Mouse (Mus musculus): Measurements from ENCODE around the gene Vgll1. TPM values are rescaled to one million over a fixed set of nuclear protein-coding genes. Genes with fewer than 3 reads are reported as not detected.

The Vgll1 gene
- total and polyA plus RNA-seq, 2 experiments from 2014 or later, result not detected

DNA sequence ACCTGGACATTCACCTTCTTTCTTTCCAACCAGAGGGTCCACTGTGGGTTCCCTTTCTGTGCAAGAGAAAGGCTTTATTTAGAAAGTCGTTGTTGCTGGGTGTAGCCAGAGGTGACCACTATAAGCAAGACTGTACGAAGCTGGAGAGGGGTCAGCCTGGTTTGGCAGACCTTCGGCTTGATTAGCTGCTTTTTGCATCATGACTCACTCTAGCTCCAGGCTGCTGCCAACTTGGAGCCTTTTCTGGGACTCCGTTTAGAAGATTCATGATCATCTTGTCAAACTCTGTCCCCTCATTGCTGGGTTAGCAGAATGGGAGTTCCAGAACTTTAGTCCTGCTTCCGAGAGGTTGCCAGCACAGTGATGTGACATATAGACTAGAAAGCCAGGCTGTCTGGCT lies 6.4 kb upstream of the Vgll1 start:
- no peak overlapping the region for H3K4me2 ChIP-seq (ENCODE audit: low read depth, low read length, poor library complexity, severe bottlenecking)
- ATAC-seq (ENCODE audit: low FRiP score) (no peak), DNase-seq (ENCODE audit: low spot score) (no peak)
- no peak overlapping the region for H3K27ac ChIP-seq (ENCODE audit: low read depth, low read length)
- no peaks in the 10 kb centered on the region for H3K27me3 ChIP-seq (ENCODE audit: insufficient read depth, low read length)
- 76% methylated on average over 5 of the region's 5 CpGs for WGBS
- no peaks in the 10 kb centered on the region for H3K36me3 ChIP-seq (ENCODE audit: insufficient read depth, low read length)
- no peak overlapping the region for H3K4me3 ChIP-seq (ENCODE audit: low read depth, low read length)
- H3K9ac ChIP-seq (replicated peaks; ENCODE audit: low read length, poor library complexity, severe bottlenecking), result no peak overlapping the region
- TF ChIP-seq CTCF (IDR thresholded peaks at IDR 0.05), result no peak
- no peaks in the 10 kb centered on the region for H3K9me3 ChIP-seq (ENCODE audit: low read length)
- H3K4me1 ChIP-seq (ENCODE audit: insufficient read depth, low read length), result no peaks in the 10 kb centered on the region

DNA sequence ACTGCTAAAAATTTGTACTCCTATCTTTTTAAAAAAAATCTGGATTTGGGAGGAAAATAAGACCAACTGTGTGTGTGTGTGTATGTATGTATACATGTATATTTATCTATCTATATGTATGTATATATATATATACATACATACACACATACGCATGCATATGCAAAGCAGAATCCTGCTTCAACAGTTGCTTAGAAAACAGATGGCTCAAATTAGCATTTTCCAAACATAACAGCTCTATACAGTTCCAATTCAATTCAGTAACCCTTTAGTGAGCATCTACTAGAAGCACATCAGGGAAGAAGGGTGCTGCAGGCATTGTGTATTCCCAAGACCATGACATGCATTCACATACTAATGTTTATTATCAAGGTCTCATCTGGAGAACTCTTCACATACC lies 15.5 kb downstream of the Vgll1 start:
- TF ChIP-seq CTCF (IDR thresholded peaks at IDR 0.05), result no peak
- WGBS, result 97% methylated on average over 1 of the region's 1 CpGs
- H3K9ac ChIP-seq (replicated peaks; ENCODE audit: low read length, poor library complexity, severe bottlenecking), result no peak overlapping the region
- H3K27ac ChIP-seq (ENCODE audit: low read depth, low read length), result no peak overlapping the region
- no peak for DNase-seq (ENCODE audit: low spot score)
- H3K4me3 ChIP-seq (ENCODE audit: low read depth, low read length), result no peak overlapping the region
- no peaks in the 10 kb centered on the region for H3K9me3 ChIP-seq (ENCODE audit: low read length)
- no peaks in the 10 kb centered on the region for H3K27me3 ChIP-seq (ENCODE audit: insufficient read depth, low read length)
- no peak overlapping the region for H3K4me2 ChIP-seq (ENCODE audit: low read depth, low read length, poor library complexity, severe bottlenecking)
- H3K4me1 ChIP-seq (ENCODE audit: insufficient read depth, low read length), result no peaks in the 10 kb centered on the region
- no peak for ATAC-seq (ENCODE audit: low FRiP score)
- H3K36me3 ChIP-seq (ENCODE audit: insufficient read depth, low read length), result no peaks in the 10 kb centered on the region

DNA sequence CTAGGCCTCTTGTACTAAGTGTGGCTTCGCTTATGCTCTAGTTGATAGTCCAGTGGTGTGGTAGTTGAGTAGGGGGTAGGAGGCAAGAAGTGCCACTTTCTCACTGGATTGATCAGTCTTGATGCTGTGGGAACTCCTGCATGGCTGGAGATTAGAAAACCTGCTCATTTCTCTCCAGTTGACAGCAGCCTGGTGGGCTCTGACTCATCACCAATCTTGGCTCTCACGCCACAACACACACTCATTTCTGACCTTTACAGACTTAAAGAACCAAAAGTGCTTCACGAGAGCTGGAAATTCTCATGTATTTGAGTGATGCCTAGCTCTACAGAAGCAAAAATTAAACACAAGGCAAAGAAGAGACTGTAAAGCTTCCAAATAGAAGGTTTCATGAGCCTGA lies 19.1 kb downstream of the Vgll1 start:
- 0 out of 2 replicates have a peak, but pooled peaks cover 3% of the 10 kb centered on the region for H3K9me3 ChIP-seq (ENCODE audit: low read length)
- TF ChIP-seq CTCF (IDR thresholded peaks at IDR 0.05), result no peak
- no peaks in the 10 kb centered on the region for H3K27me3 ChIP-seq (ENCODE audit: insufficient read depth, low read length)
- H3K9ac ChIP-seq (replicated peaks; ENCODE audit: low read length, poor library complexity, severe bottlenecking), result no peak overlapping the region
- DNase-seq (ENCODE audit: low spot score) (no peak), ATAC-seq (ENCODE audit: low FRiP score) (no peak)
- H3K4me3 ChIP-seq (ENCODE audit: low read depth, low read length), result no peak overlapping the region
- 92% methylated on average over 3 of the region's 3 CpGs for WGBS
- H3K27ac ChIP-seq (ENCODE audit: low read depth, low read length), result no peak overlapping the region
- H3K36me3 ChIP-seq (ENCODE audit: insufficient read depth, low read length), result no peaks in the 10 kb centered on the region
- no peaks in the 10 kb centered on the region for H3K4me1 ChIP-seq (ENCODE audit: insufficient read depth, low read length)
- no peak overlapping the region for H3K4me2 ChIP-seq (ENCODE audit: low read depth, low read length, poor library complexity, severe bottlenecking)

DNA sequence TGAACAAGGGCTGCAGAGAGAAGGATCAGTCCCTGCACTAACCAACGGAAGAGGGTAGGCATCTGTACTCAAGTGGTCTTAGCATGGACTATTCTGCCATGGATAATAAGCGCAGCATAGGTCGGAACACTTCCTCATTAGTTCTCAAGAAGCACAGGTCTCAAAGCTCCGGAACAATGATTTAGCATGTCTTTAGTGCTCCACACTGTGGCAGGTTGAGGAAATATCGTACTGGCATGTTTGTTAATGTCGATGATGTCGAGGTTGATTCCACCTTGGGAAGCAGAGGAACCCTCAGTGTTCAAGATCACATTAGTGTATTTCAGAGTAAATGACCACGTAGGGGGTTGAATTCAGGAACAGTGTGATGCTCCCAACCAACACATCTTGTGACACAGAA lies 30.2 kb downstream of the Vgll1 start:
- Histone ChIP-seq H3K9me3 (ENCODE audit: low read length) (no peaks in the 10 kb centered on the region), H3K27me3 (ENCODE audit: insufficient read depth, low read length) (no peaks in the 10 kb centered on the region), H3K4me2 (ENCODE audit: low read depth, low read length, poor library complexity, severe bottlenecking) (no peak overlapping the region), H3K36me3 (ENCODE audit: insufficient read depth, low read length) (no peaks in the 10 kb centered on the region), H3K4me3 (ENCODE audit: low read depth, low read length) (no peak overlapping the region), H3K27ac (ENCODE audit: low read depth, low read length) (no peak overlapping the region), H3K4me1 (ENCODE audit: insufficient read depth, low read length) (no peaks in the 10 kb centered on the region), H3K9ac (replicated peaks; ENCODE audit: low read length, poor library complexity, severe bottlenecking) (no peak overlapping the region)
- 82% methylated on average over 8 of the region's 8 CpGs for WGBS
- ATAC-seq (ENCODE audit: low FRiP score) (no peak), DNase-seq (ENCODE audit: low spot score) (no peak)
- TF ChIP-seq CTCF (IDR thresholded peaks at IDR 0.05), result peak; percentile 15; the same call in 1 of the 2 replicates

DNA sequence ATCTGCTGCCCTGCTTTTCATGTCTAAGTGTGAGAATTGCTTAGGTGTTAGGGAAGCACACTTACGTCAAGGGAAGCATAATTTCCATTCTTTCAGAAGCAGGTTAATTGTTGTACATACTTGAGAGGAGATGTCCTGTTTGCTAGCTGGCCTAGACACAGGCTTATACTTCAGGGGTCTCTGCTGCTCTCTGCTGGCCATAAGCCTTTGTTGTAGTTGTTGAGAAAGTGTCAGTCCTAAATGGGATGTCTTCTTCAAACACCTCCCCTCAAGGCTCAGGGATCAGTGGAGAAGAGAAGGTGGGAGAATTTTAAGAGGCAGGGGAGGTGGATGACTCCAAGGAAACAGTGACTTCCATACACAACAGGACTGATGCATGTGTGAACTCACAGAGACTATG lies 32.9 kb downstream of the Vgll1 start:
- ATAC-seq (ENCODE audit: low FRiP score) (no peak), DNase-seq (ENCODE audit: low spot score) (no peak)
- H3K36me3 ChIP-seq (ENCODE audit: insufficient read depth, low read length), result no peaks in the 10 kb centered on the region
- H3K4me1 ChIP-seq (ENCODE audit: insufficient read depth, low read length), result no peaks in the 10 kb centered on the region
- WGBS, result 89% methylated on average over 1 of the region's 1 CpGs
- no peak overlapping the region for H3K4me2 ChIP-seq (ENCODE audit: low read depth, low read length, poor library complexity, severe bottlenecking)
- H3K27ac ChIP-seq (ENCODE audit: low read depth, low read length), result no peak overlapping the region
- H3K9ac ChIP-seq (replicated peaks; ENCODE audit: low read length, poor library complexity, severe bottlenecking), result no peak overlapping the region
- no peak overlapping the region for H3K4me3 ChIP-seq (ENCODE audit: low read depth, low read length)
- no peak for TF ChIP-seq CTCF (IDR thresholded peaks at IDR 0.05)
- no peaks in the 10 kb centered on the region for H3K9me3 ChIP-seq (ENCODE audit: low read length)
- no peaks in the 10 kb centered on the region for H3K27me3 ChIP-seq (ENCODE audit: insufficient read depth, low read length)

DNA sequence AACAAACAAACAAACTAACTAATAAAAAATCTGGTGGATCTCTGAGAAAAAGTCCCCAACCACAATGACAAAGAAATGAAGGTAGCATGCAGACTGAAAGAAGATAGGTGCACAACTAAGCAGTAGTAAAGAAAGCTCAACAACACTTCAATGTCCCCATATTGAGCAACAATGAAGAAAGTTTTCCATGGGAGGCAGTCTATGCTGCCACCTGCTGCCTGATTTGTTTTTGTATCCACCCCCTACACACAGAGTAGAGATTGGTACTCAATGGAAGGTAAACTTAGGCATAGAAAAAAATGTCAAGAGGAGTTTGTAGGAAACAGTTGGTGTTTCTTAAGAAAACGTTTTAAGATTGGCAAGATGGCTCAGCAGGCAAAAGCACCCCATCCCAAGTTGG lies 42.7 kb downstream of the Vgll1 start:
- no peaks in the 10 kb centered on the region for H3K9me3 ChIP-seq (ENCODE audit: low read length)
- no peak overlapping the region for H3K9ac ChIP-seq (replicated peaks; ENCODE audit: low read length, poor library complexity, severe bottlenecking)
- no peaks in the 10 kb centered on the region for H3K36me3 ChIP-seq (ENCODE audit: insufficient read depth, low read length)
- DNase-seq (ENCODE audit: low spot score), result no peak
- no peaks in the 10 kb centered on the region for H3K4me1 ChIP-seq (ENCODE audit: insufficient read depth, low read length)
- H3K4me2 ChIP-seq (ENCODE audit: low read depth, low read length, poor library complexity, severe bottlenecking), result no peak overlapping the region
- TF ChIP-seq CTCF (IDR thresholded peaks at IDR 0.05), result no peak; the same call in 1 of the 2 replicates
- no peak overlapping the region for H3K4me3 ChIP-seq (ENCODE audit: low read depth, low read length)
- ATAC-seq (ENCODE audit: low FRiP score), result no peak
- H3K27me3 ChIP-seq (ENCODE audit: insufficient read depth, low read length), result no peaks in the 10 kb centered on the region
- 23% methylated on average over 1 of the region's 1 CpGs for WGBS
- no peak overlapping the region for H3K27ac ChIP-seq (ENCODE audit: low read depth, low read length)

All from midbrain, postnatal 0 days (tissue).